Mouse (Mus musculus) left cerebral cortex, postnatal 14 days (tissue): ENCODE data around the gene Baiap2l1. TPM values are rescaled to one million over a fixed set of nuclear protein-coding genes. Genes with fewer than 3 reads are reported as not detected.

ENCODE experiments used
- total RNA-seq, 2 experiments: library from RNA; stranded (reverse); gene quantifications; 2 replicates each; pipeline ENCODE4 v1.2.3; 2021

Gene Baiap2l1
- total RNA-seq, 2 experiments from 2014 or later: 0.42 to 0.70 TPM

Other genes starting within 250 kb of the Baiap2l1 start
- gene Bhlha15, start 167.8 kb downstream of the Baiap2l1 start, total RNA-seq: under 1 TPM; 0.36 to 0.42 TPM
- 10 to 100 TPM; 84.8 to 90.0 TPM for gene Tecpr1, start 134.5 kb downstream of the Baiap2l1 start, total RNA-seq
- 10 to 100 TPM; 62.1 to 75.0 TPM for gene Bri3, start 113.7 kb downstream of the Baiap2l1 start, total RNA-seq
- gene Nptx2, start 187.8 kb upstream of the Baiap2l1 start, total RNA-seq: 10 to 100 TPM; 65.0 to 65.4 TPM